Mouse (Mus musculus) intestine, embryonic 15.5 days (tissue): ENCODE data around the gene Gm17087. TPM values are rescaled to one million over a fixed set of nuclear protein-coding genes. Genes with fewer than 3 reads are reported as not detected.

Experiments
- ATAC-seq: fragments of 200-750 bp; cut with Nextera tagmentation; 2 replicates; pipeline ENCODE4 v1.8.0; 2017; ENCODE audit warnings: moderate TSS enrichment, moderate library complexity
- H3K27ac ChIP-seq: fragments of 300-500 bp; sonication (generic); 2 replicates; pipeline ENCODE4 v1.5.1; 2015; ENCODE audit warnings: mild to moderate bottlenecking, inconsistent platforms
- H3K27me3 ChIP-seq: fragments of 300-500 bp; sonication (generic); replicated peaks from 2 replicates; pipeline ENCODE4 v1.6.1; 2015; ENCODE audit warnings: inconsistent platforms
- H3K36me3 ChIP-seq: fragments of 300-500 bp; sonication (generic); 2 replicates; pipeline ENCODE4 v1.6.1; 2015; ENCODE audit warnings: inconsistent platforms
- H3K4me1 ChIP-seq: fragments of 300-500 bp; sonication (generic); replicated peaks from 2 replicates; pipeline ENCODE4 v1.6.1; 2015; ENCODE audit warnings: inconsistent platforms
- H3K4me2 ChIP-seq: fragments of 300-500 bp; sonication (generic); replicated peaks from 2 replicates; pipeline ENCODE4 v1.6.1; 2015; ENCODE audit warnings: mild to moderate bottlenecking, inconsistent platforms
- H3K4me3 ChIP-seq: fragments of 300-500 bp; sonication (generic); replicated peaks from 2 replicates; pipeline ENCODE4 v1.5.1; 2015; ENCODE audit warnings: inconsistent platforms
- H3K9ac ChIP-seq: fragments of 300-500 bp; sonication (generic); 2 replicates; pipeline ENCODE4 v1.6.1; 2015; ENCODE audit warnings: inconsistent platforms
- H3K9me3 ChIP-seq: fragments of 300-500 bp; sonication (generic); 2 replicates; pipeline ENCODE4 v1.6.1; 2016; ENCODE audit warnings: inconsistent platforms
- WGBS: fragments of 180-500 bp; shearing (Covaris S2); methylation state at CpG from one replicate; pipeline ENCODE4 v1.1.7; 2015; 5-methylcytosine and 5-hydroxymethylcytosine counted together
- polyA plus RNA-seq: library from polyadenylated mRNA; unstranded; fragments of >200 nt; fragmentation: Nextera tagmentation; extraction: Ambion mirVana; gene quantifications from 2 replicates; pipeline ENCODE4 v1.2.1, GENCODE M21; 2015

Gm17087 gene
- polyA plus RNA-seq = not detected in 2 replicates

GRCm38 (mm10) chr17:8566850-8567249 lies at the start of gene Gm17087:
Gene Gm17087, minus strand, starts transcription at chr17:8566950.
- Histone ChIP-seq H3K27me3 (no peaks in the 10 kb centered on the region), H3K36me3 (no peaks in the 10 kb centered on the region), H3K27ac (no peak within 1 kb of the TSS), H3K4me2 (no peak within 1 kb of the TSS), H3K9me3 (no peaks in the 10 kb centered on the region), H3K4me3 (no peak within 1 kb of the TSS), H3K9ac (no peak within 1 kb of the TSS), H3K4me1 (no peaks in the 10 kb centered on the region)
- 92% methylated on average over 6 of the region's 6 CpGs for WGBS
- no peak for ATAC-seq

DNA sequence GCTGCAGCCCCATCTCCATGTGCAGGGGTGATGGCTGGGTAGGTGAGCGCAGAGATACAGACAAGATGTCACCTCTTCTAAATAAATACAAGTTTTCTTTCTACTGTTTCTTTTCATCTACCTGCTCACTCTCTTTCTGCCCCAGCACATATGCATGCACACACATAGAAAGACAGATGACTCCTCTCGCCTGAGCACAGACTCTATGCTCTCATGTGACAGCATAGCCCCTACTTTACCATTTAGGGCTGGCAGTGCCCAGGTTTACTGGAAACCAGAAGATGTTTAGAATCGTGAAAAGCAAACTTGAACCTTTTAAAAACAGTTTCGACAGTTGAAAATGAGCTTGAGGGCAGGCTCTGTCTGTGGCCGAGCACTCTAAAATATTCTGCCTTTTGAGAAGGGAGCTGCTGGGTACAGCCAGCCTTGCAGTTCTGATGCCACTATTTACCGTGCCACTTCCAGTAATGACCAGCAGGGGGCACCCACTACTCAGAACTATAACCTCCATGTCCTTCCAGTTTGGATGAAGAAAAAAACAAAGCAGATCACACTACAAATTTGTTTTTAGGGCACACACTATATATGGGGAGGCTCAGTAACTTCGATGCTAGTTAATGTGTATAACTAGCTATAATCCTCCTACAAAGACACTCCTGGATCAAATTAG lies 47.3 kb upstream of the Gm17087 start:
- no peak for ATAC-seq
- H3K4me2 ChIP-seq = no peak overlapping the region
- no peaks in the 10 kb centered on the region for H3K27me3 ChIP-seq
- H3K9me3 ChIP-seq = no peaks in the 10 kb centered on the region
- H3K4me3 ChIP-seq = no peak overlapping the region
- no peaks in the 10 kb centered on the region for H3K36me3 ChIP-seq
- H3K9ac ChIP-seq = no peak overlapping the region
- H3K4me1 ChIP-seq = no peaks in the 10 kb centered on the region
- 31% methylated on average over 7 of the region's 7 CpGs for WGBS
- no peak overlapping the region for H3K27ac ChIP-seq

- H3K27me3 ChIP-seq = no peaks in the 10 kb centered on the region
- ATAC-seq = no peak
- H3K4me3 ChIP-seq = no peak overlapping the region
- no peaks in the 10 kb centered on the region for H3K9me3 ChIP-seq
- H3K27ac ChIP-seq = no peak overlapping the region
- no peaks in the 10 kb centered on the region for H3K4me1 ChIP-seq
- 85% methylated on average over 4 of the region's 4 CpGs for WGBS
- no peak overlapping the region for H3K9ac ChIP-seq
- H3K4me2 ChIP-seq = no peak overlapping the region
- H3K36me3 ChIP-seq = no peaks in the 10 kb centered on the region
These were observed 45.2 kb upstream of the Gm17087 start for GRCm38 (mm10) chr17:8611916-8612315.

GRCm38 (mm10) chr17:8606695-8607094 lies 39.9 kb upstream of the Gm17087 start:
- Histone ChIP-seq H3K36me3 (no peaks in the 10 kb centered on the region), H3K9me3 (no peaks in the 10 kb centered on the region), H3K27ac (no peak overlapping the region), H3K4me2 (no peak overlapping the region), H3K27me3 (no peaks in the 10 kb centered on the region), H3K4me3 (no peak overlapping the region), H3K4me1 (no peaks in the 10 kb centered on the region), H3K9ac (no peak overlapping the region)
- WGBS = 65% methylated on average over 3 of the region's 3 CpGs
- ATAC-seq = no peak

DNA sequence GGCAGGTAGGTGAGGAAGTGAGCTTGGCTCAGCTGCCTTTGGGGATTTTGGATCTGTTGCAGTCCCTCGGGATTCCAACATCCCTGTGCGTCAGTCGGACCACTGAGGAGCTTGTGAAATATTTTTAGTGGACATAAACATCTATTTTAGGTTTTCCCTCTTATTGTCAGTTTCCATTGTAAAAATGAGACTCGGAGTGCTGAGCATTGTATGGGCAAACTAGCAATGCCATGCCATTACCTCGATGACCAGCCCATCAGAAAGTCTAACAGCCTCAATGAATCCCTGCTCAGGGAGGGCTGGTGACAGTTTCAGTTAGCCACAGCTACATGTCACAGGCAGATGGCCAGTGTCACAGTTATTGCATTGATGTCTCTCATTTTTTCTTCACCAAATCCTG lies 39.2 kb upstream of the Gm17087 start:
- H3K9ac ChIP-seq = no peak overlapping the region
- no peak overlapping the region for H3K4me3 ChIP-seq
- H3K4me2 ChIP-seq = no peak overlapping the region
- no peaks in the 10 kb centered on the region for H3K9me3 ChIP-seq
- no peaks in the 10 kb centered on the region for H3K4me1 ChIP-seq
- no peak overlapping the region for H3K27ac ChIP-seq
- no peak for ATAC-seq
- no peaks in the 10 kb centered on the region for H3K27me3 ChIP-seq
- 81% methylated on average over 5 of the region's 5 CpGs for WGBS
- H3K36me3 ChIP-seq = no peaks in the 10 kb centered on the region

- WGBS = 93% methylated on average over 3 of the region's 3 CpGs
- Histone ChIP-seq H3K9me3 (no peaks in the 10 kb centered on the region), H3K27me3 (no peaks in the 10 kb centered on the region), H3K9ac (no peak overlapping the region), H3K36me3 (no peaks in the 10 kb centered on the region), H3K4me3 (no peak overlapping the region), H3K4me1 (no peaks in the 10 kb centered on the region), H3K4me2 (no peak overlapping the region), H3K27ac (no peak overlapping the region)
- no peak for ATAC-seq
These were observed 36.2 kb upstream of the Gm17087 start for GRCm38 (mm10) chr17:8602976-8603375.

- no peak overlapping the region for H3K27ac ChIP-seq
- no peaks in the 10 kb centered on the region for H3K27me3 ChIP-seq
- WGBS = 11% methylated on average over 7 of the region's 7 CpGs
- no peaks in the 10 kb centered on the region for H3K9me3 ChIP-seq
- ATAC-seq = peak; percentile 59; the same call in 1 of the 2 replicates
- no peaks in the 10 kb centered on the region for H3K4me1 ChIP-seq
- no peak overlapping the region for H3K9ac ChIP-seq
- no peaks in the 10 kb centered on the region for H3K36me3 ChIP-seq
- H3K4me2 ChIP-seq = no peak overlapping the region
- no peak overlapping the region for H3K4me3 ChIP-seq
These were observed 31.0 kb upstream of the Gm17087 start for GRCm38 (mm10) chr17:8597790-8598189.

DNA sequence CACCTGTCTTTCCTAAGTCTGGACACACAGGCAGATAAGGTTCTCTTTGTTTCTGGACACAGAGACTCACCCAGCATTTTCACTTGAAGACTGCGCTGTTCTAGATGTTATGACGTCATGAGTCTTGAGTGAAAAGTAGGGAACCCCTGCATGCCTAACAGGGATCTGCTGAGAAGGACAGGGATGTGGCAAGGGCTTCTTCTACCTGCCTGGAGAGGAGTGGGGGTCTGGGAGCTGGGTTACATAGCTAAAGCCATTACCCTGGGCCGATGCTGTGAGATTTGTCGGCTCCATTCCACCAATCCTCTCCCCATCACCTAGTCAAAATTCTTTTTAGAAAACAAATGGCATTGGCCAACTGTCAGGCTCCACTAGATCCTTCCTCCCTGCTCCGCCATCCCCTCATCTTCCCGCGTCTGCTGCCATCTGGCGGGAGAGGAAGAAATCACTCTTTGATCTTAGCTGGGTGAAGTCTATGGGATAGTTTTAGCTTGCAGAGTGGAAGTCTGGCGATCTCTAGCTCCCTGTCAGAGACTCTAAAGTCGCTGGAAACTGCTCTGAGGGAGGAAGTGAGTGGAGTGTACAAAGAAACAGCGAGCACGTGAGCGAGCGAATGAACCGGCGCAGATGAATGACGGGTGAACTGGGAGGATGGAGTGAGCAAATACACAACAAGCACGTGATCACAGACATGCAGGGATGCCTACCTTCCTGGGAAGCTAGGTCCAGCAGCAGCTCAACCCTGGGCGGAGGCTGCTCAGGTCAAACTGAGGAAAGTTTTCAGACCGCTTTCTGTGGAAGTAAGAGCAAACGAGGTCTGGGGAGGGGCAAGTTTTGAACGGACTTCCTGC lies 25.9 kb upstream of the Gm17087 start:
- no peaks in the 10 kb centered on the region for H3K36me3 ChIP-seq
- no peaks in the 10 kb centered on the region for H3K27me3 ChIP-seq
- H3K9ac ChIP-seq = no peak overlapping the region
- ATAC-seq = peak; percentile 65; the same call in 1 of the 2 replicates
- no peak overlapping the region for H3K27ac ChIP-seq
- no peak overlapping the region for H3K4me3 ChIP-seq
- no peaks in the 10 kb centered on the region for H3K9me3 ChIP-seq
- WGBS = 17% methylated on average over 22 of the region's 22 CpGs
- H3K4me2 ChIP-seq = peak overlapping the region; percentile 56
- H3K4me1 ChIP-seq = no peaks in the 10 kb centered on the region

- H3K4me3 ChIP-seq = no peak overlapping the region
- no peaks in the 10 kb centered on the region for H3K4me1 ChIP-seq
- no peak overlapping the region for H3K9ac ChIP-seq
- no peaks in the 10 kb centered on the region; the same call in 1 of the 2 replicates for H3K27me3 ChIP-seq
- ATAC-seq = no peak
- no peak overlapping the region for H3K27ac ChIP-seq
- 79% methylated on average over 8 of the region's 8 CpGs for WGBS
- H3K9me3 ChIP-seq = no peaks in the 10 kb centered on the region
- H3K4me2 ChIP-seq = no peak overlapping the region
- no peaks in the 10 kb centered on the region for H3K36me3 ChIP-seq
These were observed 14.8 kb upstream of the Gm17087 start for GRCm38 (mm10) chr17:8581579-8581978.

DNA sequence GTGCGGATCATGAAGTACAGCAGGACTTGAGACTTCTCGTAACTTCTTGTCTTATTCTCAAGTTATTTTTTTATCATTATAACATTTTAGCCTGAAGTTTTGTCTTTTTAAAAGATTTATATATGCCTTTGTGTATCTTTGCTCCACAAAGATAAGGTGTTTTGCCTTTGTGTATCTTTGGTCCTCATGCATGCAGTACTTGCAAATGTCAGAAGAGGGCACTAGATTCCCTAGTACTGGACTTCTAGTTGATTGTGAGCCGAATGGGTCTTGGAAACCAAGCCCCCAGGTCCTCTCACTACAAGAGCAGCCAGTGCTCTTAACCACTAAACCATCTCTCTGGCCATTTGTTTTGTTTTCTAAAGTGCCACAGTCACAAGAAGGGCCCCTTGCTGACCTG lies 13.6 kb upstream of the Gm17087 start:
- H3K4me1 ChIP-seq = no peaks in the 10 kb centered on the region
- H3K36me3 ChIP-seq = no peaks in the 10 kb centered on the region
- no peak overlapping the region for H3K4me3 ChIP-seq
- H3K27me3 ChIP-seq = no peaks in the 10 kb centered on the region; the same call in 1 of the 2 replicates
- H3K4me2 ChIP-seq = no peak overlapping the region
- ATAC-seq = no peak
- 63% methylated on average over 3 of the region's 3 CpGs for WGBS
- H3K27ac ChIP-seq = no peak overlapping the region
- no peaks in the 10 kb centered on the region for H3K9me3 ChIP-seq
- H3K9ac ChIP-seq = no peak overlapping the region

- no peaks in the 10 kb centered on the region for H3K9me3 ChIP-seq
- no peaks in the 10 kb centered on the region for H3K36me3 ChIP-seq
- H3K27ac ChIP-seq = no peak overlapping the region
- no peaks in the 10 kb centered on the region for H3K4me1 ChIP-seq
- H3K4me3 ChIP-seq = no peak overlapping the region
- peak; percentile 76 for ATAC-seq
- WGBS = 72% methylated on average over 8 of the region's 8 CpGs
- no peak overlapping the region for H3K4me2 ChIP-seq
- no peaks in the 10 kb centered on the region for H3K27me3 ChIP-seq
- no peak overlapping the region for H3K9ac ChIP-seq
These were observed 7.0 kb upstream of the Gm17087 start for GRCm38 (mm10) chr17:8573542-8574260.

DNA sequence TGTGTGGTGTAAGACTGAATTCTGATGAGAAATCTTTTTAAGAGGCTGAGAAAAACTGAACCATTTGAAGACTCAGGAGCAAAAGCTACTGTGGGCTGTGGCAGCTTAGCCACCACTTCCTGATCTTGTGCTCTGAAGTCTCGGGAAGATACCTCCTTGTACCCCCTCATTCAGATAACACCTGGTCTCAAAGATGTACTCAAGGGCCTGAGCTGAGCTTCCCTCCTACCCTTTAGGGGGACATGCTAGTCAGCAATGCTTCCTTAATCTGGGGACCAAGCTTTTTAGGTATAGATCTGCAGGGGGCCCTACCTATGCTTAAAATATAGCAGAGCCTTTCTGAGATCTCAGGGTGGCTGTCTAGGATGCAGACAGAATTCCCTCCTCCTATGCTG lies 3.9 kb downstream of the Gm17087 start:
- H3K9me3 ChIP-seq = no peaks in the 10 kb centered on the region
- ATAC-seq = no peak
- no peak overlapping the region for H3K9ac ChIP-seq
- no peaks in the 10 kb centered on the region for H3K36me3 ChIP-seq
- H3K4me2 ChIP-seq = no peak overlapping the region
- WGBS = 60% methylated on average over 1 of the region's 1 CpGs
- no peak overlapping the region for H3K4me3 ChIP-seq
- no peaks in the 10 kb centered on the region for H3K4me1 ChIP-seq
- no peak overlapping the region for H3K27ac ChIP-seq
- H3K27me3 ChIP-seq = no peaks in the 10 kb centered on the region
